Mouse (Mus musculus) heart, embryonic 11.5 days (tissue): Measurements from ENCODE around the gene Slc12a6. TPM values are rescaled to one million over a fixed set of nuclear protein-coding genes. Genes with fewer than 3 reads are reported as not detected.

ENCODE experiments used
- ATAC-seq: fragments of 200-750 bp; cut with Nextera tagmentation; replicated peaks from 2 replicates; pipeline ENCODE4 v1.8.0; 2017; ENCODE audit warnings: moderate library complexity; ENCODE audit not compliant: insufficient number of reproducible peaks, low FRiP score, low TSS enrichment
- H3K27ac ChIP-seq: fragments of 300-500 bp; sonication (generic); 2 replicates; pipeline ENCODE4 v1.5.1; 2014; ENCODE audit warnings: mild to moderate bottlenecking, low read depth, low read length
- H3K27me3 ChIP-seq: fragments of 300-500 bp; sonication (generic); 2 replicates; pipeline ENCODE4 v1.6.1; 2014; ENCODE audit warnings: mild to moderate bottlenecking, low read length, mixed read lengths; ENCODE audit not compliant: control insufficient read depth, insufficient read depth
- H3K36me3 ChIP-seq: fragments of 300-500 bp; sonication (generic); 2 replicates; pipeline ENCODE4 v1.6.1; 2014; ENCODE audit warnings: mild to moderate bottlenecking, low read length, moderate library complexity, mixed read lengths; ENCODE audit not compliant: control insufficient read depth, insufficient read depth
- H3K4me1 ChIP-seq: fragments of 300-500 bp; sonication (generic); 2 replicates; pipeline ENCODE4 v1.6.1; 2014; ENCODE audit warnings: low read length; ENCODE audit not compliant: control insufficient read depth, insufficient read depth
- H3K4me2 ChIP-seq: fragments of 300-500 bp; sonication (generic); 2 replicates; pipeline ENCODE4 v1.6.1; 2014; ENCODE audit warnings: mild to moderate bottlenecking, moderate library complexity
- H3K4me3 ChIP-seq: fragments of 300-500 bp; sonication (generic); 2 replicates; pipeline ENCODE4 v1.5.1; 2014; ENCODE audit warnings: low read depth, low read length
- H3K9ac ChIP-seq: fragments of 300-500 bp; sonication (generic); 2 replicates; pipeline ENCODE4 v1.6.1; 2014; ENCODE audit warnings: mild to moderate bottlenecking, low read depth, low read length, moderate library complexity
- H3K9me3 ChIP-seq: fragments of 300-500 bp; sonication (generic); replicated peaks from 2 replicates; pipeline ENCODE4 v1.6.1; 2016; ENCODE audit warnings: low read length; ENCODE audit not compliant: control insufficient read depth
- WGBS: fragments of 180-500 bp; shearing (Covaris S2); extraction: QIAGEN DNeasy Blood & Tissue Kit; methylation state at CpG from one replicate; pipeline ENCODE4 v1.1.7; 2014; ENCODE audit not compliant: insufficient replicate concordance; 5-methylcytosine and 5-hydroxymethylcytosine counted together
- polyA plus RNA-seq: library from polyadenylated mRNA; unstranded; fragments of >200 nt; fragmentation: Nextera tagmentation; extraction: Ambion mirVana; gene quantifications from 2 replicates; pipeline ENCODE4 v1.2.1, GENCODE M21; 2014

Slc12a6 gene
- polyA plus RNA-seq, 1 experiment from 2014 or later: 12.8 TPM

DNA sequence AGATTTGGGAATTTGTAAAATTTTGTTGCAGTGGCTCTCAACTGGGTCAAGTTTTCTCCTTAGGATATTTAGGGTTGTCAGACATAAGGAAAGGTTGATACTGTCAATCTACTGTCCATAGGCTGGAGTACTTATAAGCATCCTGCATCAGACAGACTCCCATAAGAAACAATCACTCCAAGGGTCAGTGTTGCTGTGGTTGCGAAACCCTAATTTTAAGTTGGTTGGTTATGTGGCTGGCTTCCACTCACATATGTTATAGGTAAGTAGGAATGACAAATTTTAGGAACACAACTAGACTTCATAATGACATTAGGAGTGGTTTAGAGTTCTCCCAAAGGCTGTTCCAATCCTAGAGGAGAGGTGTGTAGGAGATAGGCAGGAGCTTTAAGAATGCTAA, 115.6 kb downstream of the Slc12a6 start:
- WGBS: 88% methylated on average over 1 of the region's 1 CpGs
- H3K9me3 ChIP-seq: no peaks in the 10 kb centered on the region
- H3K4me1 ChIP-seq: peaks cover 10% of the 10 kb centered on the region
- H3K27me3 ChIP-seq: no peaks in the 10 kb centered on the region
- no peak overlapping the region for H3K4me2 ChIP-seq
- no peaks in the 10 kb centered on the region for H3K36me3 ChIP-seq
- no peak overlapping the region for H3K4me3 ChIP-seq
- no peak overlapping the region for H3K27ac ChIP-seq
- no peak for ATAC-seq
- H3K9ac ChIP-seq: no peak overlapping the region

DNA sequence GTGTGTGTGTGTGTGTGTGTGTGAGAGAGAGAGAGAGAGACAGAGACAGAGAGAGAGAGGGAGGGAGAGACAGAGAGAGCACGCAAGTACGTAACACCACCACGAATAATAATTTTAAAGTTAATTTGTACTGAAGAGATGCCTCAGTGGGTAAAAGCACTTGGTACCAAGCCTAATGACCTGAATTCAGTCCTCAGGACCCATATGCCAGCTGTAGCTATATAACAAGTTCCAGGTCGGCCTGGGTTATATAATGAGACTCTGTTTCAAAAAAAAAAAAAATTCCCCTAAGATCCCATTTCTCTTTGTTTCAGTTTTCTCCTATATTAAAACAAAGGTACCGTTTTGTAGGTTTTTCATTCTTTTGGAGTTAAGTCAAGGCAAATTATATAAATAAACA, 125.2 kb downstream of the Slc12a6 start:
- H3K36me3 ChIP-seq: no peaks in the 10 kb centered on the region
- H3K27ac ChIP-seq: no peak overlapping the region
- ATAC-seq: no peak
- peaks cover 4% of the 10 kb centered on the region; the same call in 1 of the 2 replicates for H3K4me1 ChIP-seq
- WGBS: 93% methylated on average over 5 of the region's 5 CpGs
- H3K9me3 ChIP-seq: no peaks in the 10 kb centered on the region
- no peak overlapping the region for H3K4me2 ChIP-seq
- H3K4me3 ChIP-seq: no peak overlapping the region
- no peaks in the 10 kb centered on the region for H3K27me3 ChIP-seq
- no peak overlapping the region for H3K9ac ChIP-seq

DNA sequence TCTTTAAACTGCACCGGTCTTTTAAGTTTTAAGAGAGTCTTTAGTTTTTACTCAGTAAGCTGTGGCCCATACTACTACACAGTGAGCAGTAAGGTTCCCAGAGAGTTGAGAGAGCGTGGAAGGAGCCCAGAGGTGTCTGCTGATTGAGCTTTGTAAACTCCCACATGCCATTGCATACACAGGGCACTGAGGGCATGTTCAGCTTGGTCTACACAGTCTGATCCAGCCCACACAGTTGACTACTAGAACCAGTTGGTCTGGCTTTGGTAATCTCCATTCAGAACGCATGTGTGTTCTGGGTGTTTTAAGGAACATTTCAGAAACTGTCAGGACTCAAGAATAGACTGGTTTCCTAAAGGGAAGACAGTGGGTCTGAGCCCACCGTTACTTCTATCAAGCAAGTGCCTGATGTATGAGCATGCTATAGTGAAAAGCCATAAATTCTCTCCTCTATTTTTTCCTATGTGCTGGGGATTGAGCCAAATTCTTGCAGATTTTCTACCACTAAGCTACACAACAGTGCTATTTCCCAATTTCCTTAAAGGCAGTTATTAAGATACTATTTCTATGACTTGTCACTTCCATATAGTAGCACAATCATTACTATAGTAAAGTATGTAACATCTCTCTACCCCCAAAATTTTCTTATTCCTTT, 125.8 kb downstream of the Slc12a6 start:
- Histone ChIP-seq H3K4me3 (no peak overlapping the region), H3K36me3 (no peaks in the 10 kb centered on the region), H3K9ac (no peak overlapping the region), H3K27ac (no peak overlapping the region), H3K4me1 (peaks cover 4% of the 10 kb centered on the region), H3K27me3 (no peaks in the 10 kb centered on the region), H3K4me2 (no peak overlapping the region), H3K9me3 (no peaks in the 10 kb centered on the region)
- no peak for ATAC-seq
- 84% methylated on average over 4 of the region's 4 CpGs for WGBS

DNA sequence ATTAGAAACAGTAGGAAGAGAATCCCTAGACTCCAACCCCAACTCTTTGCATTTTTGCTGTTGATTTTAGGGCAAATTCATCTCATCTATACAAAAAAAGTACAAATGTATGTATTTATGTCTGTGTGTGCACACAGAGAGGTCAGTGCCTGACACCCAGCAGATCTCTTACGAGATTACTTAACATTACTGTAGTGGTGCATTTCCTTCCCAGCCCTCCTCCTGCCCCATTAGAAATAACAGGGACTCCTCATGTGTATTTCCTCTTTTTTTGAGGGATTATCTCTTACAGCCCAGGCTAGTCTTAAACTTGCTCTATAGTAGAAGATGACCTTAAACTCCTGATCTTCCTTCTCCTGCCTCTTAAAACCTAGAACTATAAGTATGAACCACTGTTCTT, 127.1 kb downstream of the Slc12a6 start:
- Histone ChIP-seq H3K27ac (no peak overlapping the region), H3K4me2 (no peak overlapping the region), H3K27me3 (no peaks in the 10 kb centered on the region), H3K4me3 (no peak overlapping the region), H3K4me1 (peaks cover 6% of the 10 kb centered on the region), H3K9ac (no peak overlapping the region), H3K36me3 (no peaks in the 10 kb centered on the region), H3K9me3 (no peaks in the 10 kb centered on the region)
- WGBS: 87% methylated on average over 1 of the region's 1 CpGs
- no peak for ATAC-seq

DNA sequence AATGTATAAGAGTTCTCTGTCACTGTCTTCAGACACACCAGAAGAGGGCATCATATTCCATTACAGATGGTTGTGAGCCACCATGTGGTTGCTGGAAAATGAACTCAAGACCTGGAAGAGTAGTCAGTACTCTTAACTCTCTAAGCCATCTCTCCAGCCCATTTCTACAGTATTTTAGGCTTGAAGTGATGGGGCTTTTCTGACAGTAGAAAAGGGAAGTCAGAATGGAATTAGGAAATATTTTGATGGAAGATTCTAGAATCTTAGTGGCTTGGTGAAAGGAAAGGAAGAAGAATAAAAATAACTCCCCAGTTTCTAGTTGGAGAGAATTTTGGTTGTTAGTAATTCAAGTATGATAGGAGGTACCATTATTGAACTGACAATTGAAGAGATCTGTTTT, 128.3 kb downstream of the Slc12a6 start:
- Histone ChIP-seq H3K9ac (no peak overlapping the region), H3K36me3 (no peaks in the 10 kb centered on the region), H3K4me3 (no peak overlapping the region), H3K27ac (no peak overlapping the region), H3K27me3 (no peaks in the 10 kb centered on the region), H3K9me3 (no peaks in the 10 kb centered on the region), H3K4me2 (no peak overlapping the region), H3K4me1 (peaks cover 6% of the 10 kb centered on the region)
- ATAC-seq: no peak

DNA sequence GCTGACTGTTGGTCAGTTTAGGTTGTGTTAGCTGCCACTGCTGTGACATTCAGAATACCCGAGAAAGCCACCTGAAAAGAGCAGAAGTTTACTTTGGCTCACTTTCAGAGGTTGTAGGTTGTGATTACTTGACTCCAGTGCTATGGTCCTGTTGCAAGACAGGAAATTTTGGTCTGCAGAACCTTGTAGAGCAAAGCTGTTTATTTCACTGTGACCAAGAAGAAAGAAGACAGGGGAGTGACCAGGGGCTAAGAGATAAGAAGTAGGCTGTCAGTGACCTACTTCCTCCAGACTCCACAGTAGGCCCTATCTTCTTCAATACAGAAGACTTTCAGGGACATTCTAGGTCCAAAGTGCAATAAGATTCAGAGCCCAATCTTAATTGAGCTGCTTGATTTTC, 131.0 kb downstream of the Slc12a6 start:
- Histone ChIP-seq H3K4me3 (no peak overlapping the region), H3K4me2 (no peak overlapping the region), H3K27ac (no peak overlapping the region), H3K9ac (no peak overlapping the region), H3K4me1 (peaks cover 3% of the 10 kb centered on the region; the same call in 1 of the 2 replicates), H3K36me3 (no peaks in the 10 kb centered on the region), H3K27me3 (no peaks in the 10 kb centered on the region), H3K9me3 (no peaks in the 10 kb centered on the region)
- WGBS: 42% methylated on average over 1 of the region's 1 CpGs
- no peak; the same call in 1 of the 2 replicates for ATAC-seq

DNA sequence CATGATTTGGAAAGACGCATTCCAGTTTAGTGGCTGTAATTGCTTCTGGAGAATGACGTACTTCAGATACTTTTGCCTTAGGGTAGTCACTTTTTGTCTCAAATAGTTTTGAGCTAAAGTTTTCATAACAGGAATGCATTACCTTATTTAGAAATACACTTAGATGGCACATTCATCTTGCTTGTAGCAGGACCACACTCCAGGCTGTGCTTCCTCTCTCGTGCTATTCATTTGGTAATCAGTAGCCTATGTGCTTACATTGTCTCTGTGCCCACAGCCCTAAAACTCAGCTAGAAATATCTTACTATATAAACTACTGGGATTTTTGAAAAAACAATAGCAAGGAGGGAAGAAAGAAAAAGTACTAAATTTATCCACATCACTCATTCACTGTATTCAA, 141.4 kb downstream of the Slc12a6 start:
- 85% methylated on average over 3 of the region's 3 CpGs for WGBS
- no peaks in the 10 kb centered on the region for H3K4me1 ChIP-seq

More for the DNA sequence above, 141.4 kb downstream of the Slc12a6 start:
- Histone ChIP-seq H3K9me3 (no peaks in the 10 kb centered on the region), H3K36me3 (0 out of 2 replicates have a peak, but pooled peaks cover 2% of the 10 kb centered on the region), H3K9ac (no peak overlapping the region), H3K27me3 (no peaks in the 10 kb centered on the region), H3K4me2 (no peak overlapping the region), H3K4me3 (no peak overlapping the region), H3K27ac (no peak overlapping the region)
- ATAC-seq: no peak

Other genes starting within 250 kb of the Slc12a6 start
- gene Olfr1311, start 241.4 kb upstream of the Slc12a6 start, polyA plus RNA-seq: not detected in 2 replicates
- gene Olfr1312, start 215.6 kb upstream of the Slc12a6 start, polyA plus RNA-seq: not detected in 2 replicates
- not detected in 2 replicates for gene Olfr1313, start 188.0 kb upstream of the Slc12a6 start, polyA plus RNA-seq
- not detected in 2 replicates for gene Olfr1314, start 169.0 kb upstream of the Slc12a6 start, polyA plus RNA-seq
- gene Olfr1315-ps1, start 150.4 kb upstream of the Slc12a6 start, polyA plus RNA-seq: not detected in 2 replicates
- gene Olfr1316, start 130.8 kb upstream of the Slc12a6 start, polyA plus RNA-seq: not detected in 2 replicates
- gene Olfr1317, start 125.5 kb upstream of the Slc12a6 start, polyA plus RNA-seq: not detected in 2 replicates
- gene Olfr1318, start 111.6 kb upstream of the Slc12a6 start, polyA plus RNA-seq: not detected in 2 replicates
- gene Lpcat4, start 26.4 kb upstream of the Slc12a6 start, polyA plus RNA-seq: 15.4 and 17.2 TPM in 2 replicates
- 0.04 TPM in 1 of 2 replicates, not detected in the other for gene Nutm1, start 6.5 kb upstream of the Slc12a6 start, polyA plus RNA-seq
- gene Nop10, start 3.9 kb upstream of the Slc12a6 start, polyA plus RNA-seq: 157 and 168 TPM in 2 replicates
- gene Gm21985, start 489 bp downstream of the Slc12a6 start, polyA plus RNA-seq: 0.06 TPM in 1 of 2 replicates, not detected in the other
- 92.1 and 101 TPM in 2 replicates for gene Emc4, start 102.2 kb downstream of the Slc12a6 start, polyA plus RNA-seq
- 30.8 and 35.0 TPM in 2 replicates for gene Katnbl1, start 113.4 kb downstream of the Slc12a6 start, polyA plus RNA-seq
- 15.9 and 17.8 TPM in 2 replicates for gene Emc7, start 189.2 kb downstream of the Slc12a6 start, polyA plus RNA-seq
- not detected in 2 replicates for gene Chrm5, start 214.9 kb downstream of the Slc12a6 start, polyA plus RNA-seq
- gene Aven, start 227.1 kb downstream of the Slc12a6 start, polyA plus RNA-seq: 7.6 and 8.0 TPM in 2 replicates